Mouse (Mus musculus): ENCODE data around the gene Abhd14b. TPM values are rescaled to one million over a fixed set of nuclear protein-coding genes. Genes with fewer than 3 reads are reported as not detected.
A peak's percentile ranks its signal among the peaks of the same experiment; 100 is the strongest.

Gene Abhd14b
- total RNA-seq, 2 experiments from 2014 or later, result 4.8 to 6.1 TPM

DNA sequence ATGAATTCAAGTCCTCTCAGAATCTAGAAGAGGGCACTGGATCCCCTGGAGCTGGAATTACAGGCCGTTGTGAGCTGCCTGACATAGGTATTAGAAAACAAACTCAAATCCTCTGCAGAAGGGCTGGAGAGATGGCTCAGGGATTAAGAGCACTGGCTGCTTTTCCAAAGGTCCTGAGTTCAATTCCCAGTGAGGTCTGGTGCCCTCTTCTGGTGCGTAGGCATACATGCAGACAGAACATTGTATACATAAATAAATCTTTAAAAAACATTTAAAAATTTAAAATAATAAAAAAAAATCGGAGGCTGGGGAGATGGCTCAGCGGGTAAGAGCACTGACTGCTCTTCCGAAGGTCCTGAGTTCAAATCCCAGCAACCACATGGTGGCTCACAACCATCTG, 4.6 kb upstream of the Abhd14b start:
- intact Hi-C loops (cut with DNase I), result no loop called here
- no peak overlapping the region for H3K4me3 ChIP-seq
- H3K27ac ChIP-seq, result no peak overlapping the region
- TF ChIP-seq CTCF (IDR thresholded peaks at IDR 0.05), result peak; percentile 44
- no peak for DNase-seq

DNA sequence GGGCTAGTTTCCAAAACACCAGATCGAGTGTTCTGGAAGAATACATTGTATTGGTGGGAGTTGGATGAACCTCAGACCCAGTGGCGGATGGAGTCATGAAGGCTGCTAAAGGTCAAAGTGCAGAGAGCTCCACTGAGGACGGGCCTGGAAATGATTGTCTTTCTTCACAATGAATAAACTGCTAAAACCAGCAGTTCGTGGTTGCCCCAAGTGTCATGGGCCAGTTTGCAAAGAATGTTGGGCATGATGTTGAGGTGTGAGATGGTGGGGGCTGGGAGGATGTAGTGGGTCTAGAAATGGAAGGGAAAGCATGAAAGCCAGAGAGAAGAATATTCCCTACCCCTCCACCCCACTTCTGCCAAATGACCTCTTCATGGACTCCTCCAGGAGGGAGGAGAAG, 2.4 kb upstream of the Abhd14b start:
- no peak for TF ChIP-seq CTCF (IDR thresholded peaks at IDR 0.05)
- Histone ChIP-seq H3K4me3 (no peak overlapping the region), H3K27ac (no peak overlapping the region)
- no peak for DNase-seq
- intact Hi-C loops (cut with DNase I), result no loop called here

GRCm38 (mm10) chr9:106447951-106448350, 692 bp downstream of the Abhd14b start:
- no peak for TF ChIP-seq CTCF (IDR thresholded peaks at IDR 0.05)
- Histone ChIP-seq H3K27ac (peak overlapping the region; percentile 95), H3K4me3 (peak overlapping the region; percentile 67)
- intact Hi-C loops (cut with DNase I), result loop anchor here (1.0 kb wide), 1 partner anchor 27 kb away; the partner anchor contains the start of gene Rrp9
- no peak for DNase-seq

DNA sequence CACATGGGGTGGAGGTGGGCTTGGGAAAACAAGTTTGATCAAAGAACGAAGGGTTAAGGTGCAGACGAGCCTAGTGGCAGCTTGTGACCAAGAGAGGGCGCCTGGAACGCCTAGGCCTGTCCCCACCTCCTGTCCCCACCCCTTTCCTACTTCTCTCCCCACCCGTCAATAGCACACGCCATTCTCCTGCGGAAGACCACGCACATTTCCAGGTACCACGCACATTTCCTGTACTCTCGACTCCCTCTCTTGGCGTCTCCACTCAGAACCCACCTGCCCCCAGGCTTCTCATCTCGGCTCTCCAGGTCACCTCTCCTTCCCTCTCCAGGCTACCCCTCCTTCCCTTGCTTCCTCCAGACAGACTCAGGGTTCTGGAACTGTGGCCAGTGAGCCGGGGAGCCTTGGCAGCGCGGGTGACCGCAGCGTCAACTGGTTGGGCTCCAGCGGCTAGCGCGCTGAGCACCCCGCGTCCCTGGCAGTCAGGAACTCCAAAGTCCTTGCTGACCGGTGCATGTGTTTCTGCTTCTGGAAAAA, 1.3 kb downstream of the Abhd14b start:
- peak overlapping the region; percentile 95 for H3K27ac ChIP-seq
- intact Hi-C loops (cut with DNase I), result loop anchor here (1.0 kb wide), 1 partner anchor 27 kb away; the partner anchor contains the start of gene Rrp9
- peak; percentile 93 for DNase-seq
- TF ChIP-seq CTCF (IDR thresholded peaks at IDR 0.05), result peak; percentile 91; the same call in 1 of the 2 replicates
- peak overlapping the region; percentile 67 for H3K4me3 ChIP-seq

DNA sequence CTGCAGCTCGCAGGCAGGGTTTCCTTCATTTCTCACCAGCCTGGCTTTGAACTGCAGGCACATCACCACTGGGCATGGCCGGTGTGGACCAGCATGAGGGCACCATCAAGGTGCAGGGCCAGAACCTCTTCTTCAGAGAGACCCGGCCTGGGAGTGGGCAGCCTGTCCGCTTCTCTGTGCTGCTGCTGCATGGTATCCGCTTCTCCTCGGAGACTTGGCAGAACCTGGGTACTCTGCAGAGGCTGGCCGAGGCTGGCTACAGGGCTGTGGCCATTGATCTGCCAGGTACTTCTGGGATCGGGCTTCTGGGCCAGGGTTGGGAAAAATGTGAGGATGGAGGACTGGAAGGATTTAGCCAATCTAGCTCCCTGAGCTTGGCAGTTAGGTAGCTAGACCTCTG, 2.7 kb downstream of the Abhd14b start:
- intact Hi-C loops (cut with DNase I), result no loop called here
- no peak for DNase-seq
- peak overlapping the region; percentile 95 for H3K27ac ChIP-seq
- peak overlapping the region; percentile 67 for H3K4me3 ChIP-seq
- TF ChIP-seq CTCF (IDR thresholded peaks at IDR 0.05), result no peak

GRCm38 (mm10) chr9:106450661-106451060, 3.4 kb downstream of the Abhd14b start:
- peak overlapping the region; percentile 67 for H3K4me3 ChIP-seq
- TF ChIP-seq CTCF (IDR thresholded peaks at IDR 0.05), result no peak
- intact Hi-C loops (cut with DNase I), result no loop called here
- peak; percentile 85 for DNase-seq
- peak overlapping the region; percentile 95 for H3K27ac ChIP-seq

DNA sequence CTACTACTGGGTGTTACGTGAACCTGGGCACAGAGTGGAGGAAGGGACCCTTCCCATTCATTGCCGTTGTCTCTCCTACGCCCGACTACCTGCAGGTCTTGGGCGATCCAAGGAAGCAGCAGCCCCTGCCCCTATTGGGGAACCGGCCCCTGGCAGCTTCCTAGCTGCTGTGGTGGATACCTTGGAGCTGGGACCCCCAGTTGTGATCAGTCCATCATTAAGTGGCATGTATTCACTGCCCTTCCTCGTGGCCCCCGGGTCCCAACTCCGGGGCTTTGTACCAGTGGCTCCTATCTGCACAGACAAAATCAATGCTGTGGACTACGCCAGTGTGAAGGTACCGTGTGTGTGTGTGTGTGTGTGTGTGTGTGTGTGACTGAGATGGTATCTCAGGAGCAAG, 4.0 kb downstream of the Abhd14b start:
- no peak for TF ChIP-seq CTCF (IDR thresholded peaks at IDR 0.05)
- Histone ChIP-seq H3K27ac (peak overlapping the region; percentile 95), H3K4me3 (peak overlapping the region; percentile 67)
- DNase-seq, result no peak
- intact Hi-C loops (cut with DNase I), result no loop called here

GRCm38 (mm10) chr9:106451899-106452298, 4.6 kb downstream of the Abhd14b start:
- Histone ChIP-seq H3K4me3 (no peak overlapping the region), H3K27ac (peak overlapping the region; percentile 16; the same call in 1 of the 2 replicates)
- no peak for TF ChIP-seq CTCF (IDR thresholded peaks at IDR 0.05)
- no peak for DNase-seq
- intact Hi-C loops (cut with DNase I), result no loop called here

DNA sequence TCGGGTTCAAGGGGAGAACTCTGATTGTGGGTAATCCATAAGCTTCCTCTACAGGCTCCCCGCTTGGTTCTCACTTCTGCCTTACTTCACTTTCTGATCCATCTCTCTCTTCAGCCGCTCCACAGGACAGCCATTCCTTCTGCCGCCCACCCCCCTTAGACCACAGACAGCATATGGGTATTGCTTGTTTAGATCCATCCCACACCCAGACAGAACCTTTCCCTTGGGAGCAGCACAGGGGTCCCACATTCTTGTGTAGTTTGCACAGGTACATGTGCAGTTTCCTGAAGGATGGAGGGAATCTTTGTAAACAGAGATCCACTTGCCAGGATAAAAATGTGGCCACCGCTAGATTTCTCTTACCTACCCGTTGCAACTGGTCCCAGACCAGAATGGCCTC, 5.1 kb downstream of the Abhd14b start:
- TF ChIP-seq CTCF (IDR thresholded peaks at IDR 0.05), result no peak
- Histone ChIP-seq H3K4me3 (peak overlapping the region; percentile 79; the same call in 1 of the 2 replicates), H3K27ac (peak overlapping the region; percentile 92)
- no peak for DNase-seq
- intact Hi-C loops (cut with DNase I), result no loop called here

DNA sequence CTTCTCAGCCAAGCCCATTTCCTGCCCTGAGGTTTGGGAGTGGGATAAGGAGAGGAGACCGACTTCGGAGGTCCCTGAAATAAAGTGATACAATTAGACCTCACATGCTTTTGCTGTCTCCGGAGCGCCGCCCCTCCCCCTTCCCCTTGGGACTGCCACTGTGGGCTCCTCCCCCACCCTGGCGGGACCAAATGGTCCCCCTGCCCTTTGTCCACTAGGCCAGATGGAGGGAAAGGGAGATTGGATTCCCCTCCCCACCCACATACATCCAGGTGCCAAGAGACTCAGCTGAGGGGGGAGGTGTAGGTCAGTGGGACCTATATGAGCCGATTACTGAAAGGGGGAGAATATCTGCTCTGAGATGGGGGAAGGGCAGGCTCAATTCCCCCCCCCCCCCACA, 5.6 kb downstream of the Abhd14b start:
- no peak for TF ChIP-seq CTCF (IDR thresholded peaks at IDR 0.05)
- intact Hi-C loops (cut with DNase I), result no loop called here
- peak; percentile 57 for DNase-seq
- H3K27ac ChIP-seq, result peak overlapping the region; percentile 92
- peak overlapping the region; percentile 79 for H3K4me3 ChIP-seq

- Histone ChIP-seq H3K27ac (peak within 1 kb of the TSS; percentile 92), H3K4me3 (peak within 1 kb of the TSS; percentile 79)
- peak; percentile 80 for DNase-seq
- TF ChIP-seq CTCF (IDR thresholded peaks at IDR 0.05), result no peak
- intact Hi-C loops (cut with DNase I), result no loop called here
Measured at GRCm38 (mm10) chr9:106453271-106454070, 6.2 kb downstream of the Abhd14b start, which contains the start of gene Pcbp4. Pcbp4 (plus strand) TSS chr9:106453291.

DNA sequence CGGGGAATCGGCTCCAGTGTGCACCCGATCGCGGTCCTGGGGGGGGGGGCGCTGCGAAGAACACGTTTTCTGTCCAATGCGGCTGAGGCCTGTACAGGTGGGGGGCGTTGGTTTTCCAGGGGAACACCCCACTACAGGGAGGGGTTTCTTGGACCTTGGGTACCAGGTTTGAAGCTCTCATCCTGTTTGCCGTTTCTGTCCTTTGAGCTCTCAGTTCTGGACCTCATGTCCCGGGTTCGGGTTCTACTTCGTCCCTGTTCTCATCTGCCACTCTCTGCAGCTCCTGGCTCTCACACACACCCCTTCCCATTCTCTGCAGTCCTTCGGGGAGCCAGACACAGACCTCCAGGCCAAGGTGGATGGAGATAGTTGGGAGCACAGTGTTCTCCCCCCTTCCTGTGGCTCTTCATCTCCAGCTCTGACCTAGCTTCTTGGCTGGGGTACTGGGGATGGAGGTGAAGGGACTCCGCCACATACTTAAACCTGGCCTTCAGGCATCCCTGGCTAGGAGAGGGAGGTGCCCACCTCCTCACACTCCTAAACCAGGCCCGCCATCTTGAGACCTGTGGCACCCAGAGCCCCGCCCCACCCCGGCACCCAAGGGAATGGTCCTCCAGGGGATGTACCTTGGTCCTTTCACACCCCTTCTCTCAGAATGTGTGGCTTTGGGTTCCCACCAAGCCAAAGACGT, 7.0 kb downstream of the Abhd14b start:
- intact Hi-C loops (cut with DNase I), result no loop called here
- TF ChIP-seq CTCF (IDR thresholded peaks at IDR 0.05), result no peak
- Histone ChIP-seq H3K27ac (peak overlapping the region; percentile 92), H3K4me3 (peak overlapping the region; percentile 79)
- DNase-seq, result no peak
